Mouse (Mus musculus): Measurements from ENCODE around the gene Ddx46.
"Not testable (repeated sequence)": the region's sequence is repeated elsewhere in the genome, so short reads cannot be mapped to it uniquely, and the experiment has no call there.

The Ddx46 gene

DNA sequence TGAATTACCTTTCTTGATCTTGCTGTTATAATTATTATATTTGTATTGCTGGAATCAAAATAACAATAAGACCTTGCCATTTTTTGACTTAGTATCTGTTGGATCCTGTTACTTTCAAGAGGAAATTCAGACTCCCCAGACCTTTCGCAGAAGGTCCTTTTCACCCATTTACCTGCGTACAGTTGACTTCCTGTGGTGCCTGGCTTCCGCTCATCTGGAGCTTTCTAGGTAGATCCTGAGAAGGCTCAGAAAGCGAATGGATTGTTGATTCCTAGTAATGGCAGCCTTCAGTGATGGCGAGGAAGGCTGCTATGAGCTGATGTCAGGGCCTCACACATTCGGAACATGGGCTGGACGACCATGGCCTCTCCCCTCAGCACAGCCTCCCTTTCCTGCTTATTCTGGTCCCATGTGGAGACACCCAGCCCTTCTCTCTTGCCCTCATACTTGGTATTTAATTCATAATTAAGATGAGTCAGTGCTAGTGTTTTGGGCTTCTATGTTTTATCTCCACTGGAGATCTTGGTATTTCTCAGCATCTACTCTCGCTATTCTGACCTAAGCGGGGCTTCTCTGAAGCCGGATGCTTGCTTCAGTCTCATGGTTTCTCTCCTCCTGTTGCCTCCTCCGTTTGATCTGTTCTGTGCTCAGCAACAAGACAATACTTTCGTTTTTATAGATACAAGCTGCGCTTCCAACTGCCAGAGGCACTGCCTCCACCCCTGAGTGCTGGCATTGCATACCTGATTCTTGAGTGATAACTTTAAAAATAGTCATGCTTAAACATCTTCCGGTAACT lies 1.6 kb downstream of the Ddx46 start:
- in situ Hi-C loops (cut with MboI, MseI): no loop called here

GRCm38 (mm10) chr13:55640480-55640879 lies 5.7 kb downstream of the Ddx46 start:
- in situ Hi-C loops (cut with MboI, MseI): loop anchor here (5.0 kb wide), 1 partner anchor 38 kb away; no protein-coding TSS in a partner anchor

DNA sequence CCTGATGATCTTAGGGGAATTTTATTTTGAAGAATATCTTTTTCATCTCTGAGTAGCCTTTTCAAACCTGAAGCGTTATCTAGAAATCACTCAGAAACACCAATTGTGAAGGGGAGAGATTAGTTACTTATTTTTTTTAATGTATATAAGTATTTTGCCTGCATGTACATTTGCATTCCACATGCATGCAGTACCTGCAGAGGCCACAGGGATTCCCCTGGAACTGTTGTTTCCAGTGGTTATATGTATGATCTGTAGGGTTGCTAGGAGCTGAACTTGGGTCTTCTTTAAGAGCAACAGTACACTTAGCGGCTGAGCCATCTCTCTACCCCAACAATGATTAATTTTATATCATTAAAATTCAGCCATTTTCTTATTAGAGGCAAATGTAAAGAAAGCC lies 9.7 kb downstream of the Ddx46 start:
- in situ Hi-C loops (cut with MboI, MseI): loop anchor here (5.0 kb wide), 1 partner anchor 42 kb away; no protein-coding TSS in a partner anchor

DNA sequence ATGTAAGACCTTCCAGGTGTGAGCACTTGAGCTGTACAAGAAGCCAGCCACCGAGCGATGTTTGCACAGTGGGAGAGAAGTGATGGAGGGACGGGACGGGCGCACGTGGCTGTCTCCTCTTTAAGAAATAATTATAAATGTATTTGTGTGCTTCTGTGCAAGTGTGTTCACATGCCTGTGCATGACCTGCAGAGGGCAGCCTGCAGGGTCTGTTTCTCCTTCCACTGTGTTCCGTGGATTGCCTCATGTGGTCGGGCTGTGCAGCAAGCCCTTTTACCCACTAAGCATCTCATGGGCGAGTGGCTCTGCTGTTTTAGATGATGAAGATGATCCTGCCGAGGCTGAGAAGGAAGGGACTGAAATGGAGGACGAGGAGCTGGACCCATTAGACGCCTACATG lies 15.3 kb downstream of the Ddx46 start:
- in situ Hi-C loops (cut with MboI, MseI): no loop called here

- in situ Hi-C loops (cut with MboI, MseI): no loop called here
Observed at GRCm38 (mm10) chr13:55650980-55651379, 16.2 kb downstream of the Ddx46 start.

DNA sequence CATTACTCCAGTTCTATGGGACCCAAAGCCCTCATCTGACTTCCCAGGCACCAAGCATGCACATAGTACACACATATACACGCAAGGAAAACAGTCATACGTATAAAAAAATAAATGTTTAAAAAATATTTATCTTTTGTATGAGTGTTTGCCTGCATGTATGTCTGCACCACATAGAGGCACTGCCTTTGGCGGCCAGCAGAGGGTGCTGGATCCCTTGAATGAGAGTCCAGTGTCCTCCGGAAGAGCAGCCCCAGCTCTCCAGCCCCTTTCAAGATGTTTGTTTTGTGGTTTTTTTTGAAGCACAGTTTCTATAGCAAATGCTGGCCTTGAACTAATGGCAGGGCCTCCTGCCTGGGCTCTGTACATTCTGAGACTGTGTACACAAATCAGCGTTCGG lies 33.7 kb downstream of the Ddx46 start:
- in situ Hi-C loops (cut with MboI, MseI): no loop called here

DNA sequence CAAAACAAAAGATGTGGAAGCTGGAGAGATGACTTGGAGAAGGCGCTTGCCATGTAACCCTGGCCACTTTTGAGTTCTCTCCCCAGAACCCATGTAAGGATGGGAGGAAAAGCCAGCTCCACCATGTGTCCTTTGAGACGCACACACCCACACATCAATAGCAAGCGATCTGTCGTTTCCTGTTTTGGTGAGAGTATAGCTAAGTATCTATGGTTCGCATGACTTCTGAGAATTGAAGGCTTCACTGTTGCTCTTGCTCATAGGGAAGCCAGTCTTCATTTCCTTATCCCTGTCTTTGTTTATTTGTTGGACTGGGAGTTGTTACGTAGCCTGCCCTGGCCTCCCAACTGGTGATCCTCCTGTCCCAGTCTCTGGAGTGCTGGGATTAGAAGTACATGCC lies 37.9 kb downstream of the Ddx46 start:
- in situ Hi-C loops (cut with MboI, MseI): no loop called here

DNA sequence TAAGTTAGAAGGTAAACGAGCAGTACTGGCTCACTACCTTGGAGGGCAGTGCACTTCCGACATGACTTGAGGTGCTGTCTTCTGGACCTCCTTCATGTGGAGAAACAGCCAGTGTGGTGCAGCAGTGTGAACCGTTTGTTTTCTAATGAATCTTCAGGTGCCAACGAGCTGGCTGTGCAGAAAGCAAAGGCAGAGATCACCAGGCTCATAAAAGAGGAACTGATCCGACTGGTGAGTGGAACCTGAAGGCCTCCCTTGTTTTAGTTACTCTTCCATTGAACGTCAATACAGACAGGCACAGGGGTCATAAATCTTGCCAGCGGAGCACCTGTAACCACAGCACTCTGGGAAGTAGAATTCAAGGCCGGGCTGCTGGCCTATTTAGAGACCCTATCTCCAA lies 42.5 kb downstream of the Ddx46 start:
- in situ Hi-C loops (cut with MboI, MseI): no loop called here

DNA sequence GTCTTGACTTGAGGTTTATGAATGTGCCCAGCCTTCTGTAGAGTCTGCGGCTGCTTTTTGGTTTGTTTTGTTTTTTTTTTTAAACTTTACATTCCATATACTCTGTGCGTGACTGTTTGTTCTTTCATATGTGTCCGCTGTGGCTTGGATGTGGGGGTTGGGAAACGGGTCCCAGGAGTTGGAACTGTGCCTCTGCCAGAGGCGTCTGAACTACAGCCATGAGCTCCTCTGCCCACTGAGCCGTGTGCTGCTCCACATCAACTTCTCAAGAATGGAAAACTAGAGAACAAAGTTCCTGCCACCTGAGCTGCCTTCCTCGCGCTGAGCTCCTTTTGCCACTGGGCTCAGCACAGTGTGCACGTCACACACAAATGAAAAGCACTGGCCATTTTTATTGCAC lies 47.4 kb downstream of the Ddx46 start:
- in situ Hi-C loops (cut with MboI, MseI): no loop called here

DNA sequence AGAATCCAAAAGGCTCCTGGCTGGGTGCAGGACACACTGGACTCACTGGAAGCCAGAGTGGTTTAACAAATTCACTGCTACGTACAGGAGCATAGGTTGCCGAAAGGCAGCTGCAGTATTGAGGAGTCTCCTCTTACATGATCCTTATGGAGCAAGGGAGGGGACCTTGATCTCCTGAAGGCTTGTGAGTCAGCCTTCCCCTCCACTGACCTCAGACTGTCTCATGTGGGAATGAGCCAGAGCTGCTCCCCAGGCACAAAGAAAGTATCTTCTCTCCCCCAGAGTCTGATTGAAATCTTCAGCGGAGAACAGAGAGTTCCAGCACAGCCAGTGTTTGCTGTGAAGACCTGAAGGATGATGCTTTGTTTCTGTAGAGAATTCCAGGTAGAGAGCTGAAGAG lies 48.8 kb downstream of the Ddx46 start:
- in situ Hi-C loops (cut with MboI, MseI): no loop called here

DNA sequence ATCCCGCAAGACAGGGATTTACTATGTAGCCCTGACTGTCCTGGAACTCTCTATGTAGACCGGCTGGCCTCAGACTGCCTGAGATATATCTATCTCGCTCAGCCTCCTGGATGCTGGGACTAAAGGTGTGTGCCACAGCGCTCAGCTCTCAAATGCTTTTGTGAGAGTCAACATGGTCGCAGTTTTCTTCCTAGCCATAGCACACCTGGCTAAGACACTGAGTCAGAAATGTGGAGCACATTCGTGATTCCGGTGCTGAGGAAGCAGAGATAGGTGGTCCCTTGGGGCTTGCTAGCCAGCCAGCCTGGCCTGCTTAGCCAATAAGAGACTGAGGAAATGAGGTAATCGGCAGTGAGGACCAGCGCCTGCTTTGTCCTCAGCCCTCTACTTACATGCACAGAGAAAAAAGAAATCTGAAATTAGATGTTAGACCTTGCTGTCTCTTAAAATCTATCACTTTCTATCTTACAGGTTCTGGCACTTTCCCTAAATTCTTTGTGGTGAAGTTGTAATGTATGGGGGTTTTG lies 51.3 kb downstream of the Ddx46 start:
- in situ Hi-C loops (cut with MboI, MseI): no loop called here

DNA sequence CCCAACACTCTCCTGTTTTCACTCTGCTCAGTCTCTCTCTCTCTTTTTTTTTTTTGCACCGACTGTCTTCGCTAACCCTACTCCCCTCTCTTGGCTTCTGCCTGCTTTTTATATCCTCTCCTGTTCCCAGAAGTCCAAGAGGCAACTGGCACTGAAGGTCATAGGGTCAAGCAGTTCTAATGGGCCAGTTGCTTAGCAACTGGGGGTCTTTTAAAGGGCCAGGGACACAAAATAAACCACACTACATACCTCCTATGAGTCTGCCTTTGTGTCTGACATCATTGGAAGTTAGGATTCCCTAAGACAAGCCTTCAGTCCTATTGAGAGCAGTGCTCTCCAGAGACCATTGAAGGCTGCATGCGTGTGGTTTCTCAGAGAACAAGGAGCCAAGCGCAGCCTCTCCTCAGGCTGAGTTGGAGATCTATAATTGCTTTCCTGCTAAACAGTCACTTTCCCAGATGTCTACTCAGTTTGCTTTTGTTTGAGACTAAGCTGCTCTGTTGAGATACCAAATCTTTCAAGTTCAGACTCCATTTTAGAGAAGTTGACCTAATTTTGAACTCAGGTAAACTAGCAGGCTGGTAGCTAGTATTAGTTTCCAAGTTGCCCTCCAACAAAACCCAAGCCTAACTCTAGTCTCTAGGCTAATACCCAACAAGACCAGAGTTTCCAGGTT lies 53.2 kb downstream of the Ddx46 start:
- in situ Hi-C loops (cut with MboI, MseI): no loop called here

DNA sequence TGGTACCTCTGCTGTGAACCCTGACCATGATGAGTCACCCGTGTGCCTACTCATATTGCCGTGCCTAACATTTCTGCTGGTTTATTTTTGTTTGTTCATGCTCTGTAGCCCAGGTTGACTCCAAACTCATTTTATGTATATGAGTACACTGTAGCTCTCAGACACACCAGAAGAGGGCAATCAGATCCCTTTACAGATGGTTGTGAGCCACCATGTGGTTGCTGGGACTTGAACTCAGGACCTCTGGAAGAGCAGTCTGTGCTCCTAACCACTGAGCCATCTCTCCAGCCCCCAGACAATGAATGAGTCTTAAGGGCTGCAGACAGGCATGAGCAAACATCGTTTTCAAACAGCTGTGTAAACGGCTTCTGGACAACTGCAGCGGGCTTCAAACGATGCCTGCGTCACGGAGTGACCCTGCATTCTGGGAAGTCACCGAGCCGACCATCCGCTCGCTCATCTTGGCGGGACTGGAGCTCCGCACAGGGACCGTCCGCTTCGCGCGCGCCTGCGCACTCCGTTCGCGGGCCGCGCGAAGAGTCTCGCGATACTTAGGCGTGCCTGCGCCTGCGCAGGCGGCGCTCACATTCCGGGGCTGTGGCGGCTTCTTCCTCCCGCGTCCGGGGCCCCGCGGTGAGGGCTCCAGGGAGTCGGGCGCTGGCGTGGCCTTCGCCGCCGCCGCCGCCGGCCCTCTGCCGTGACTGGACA lies 57.9 kb downstream of the Ddx46 start, which contains the start of gene B230219D22Rik:
B230219D22Rik (plus strand) TSS at position 590 of the 708 bp plus-strand sequence.
- in situ Hi-C loops (cut with MboI, MseI): no loop called here

- in situ Hi-C loops (cut with MboI, MseI): no loop called here
Observed at GRCm38 (mm10) chr13:55693243-55693721, 58.5 kb downstream of the Ddx46 start.

DNA sequence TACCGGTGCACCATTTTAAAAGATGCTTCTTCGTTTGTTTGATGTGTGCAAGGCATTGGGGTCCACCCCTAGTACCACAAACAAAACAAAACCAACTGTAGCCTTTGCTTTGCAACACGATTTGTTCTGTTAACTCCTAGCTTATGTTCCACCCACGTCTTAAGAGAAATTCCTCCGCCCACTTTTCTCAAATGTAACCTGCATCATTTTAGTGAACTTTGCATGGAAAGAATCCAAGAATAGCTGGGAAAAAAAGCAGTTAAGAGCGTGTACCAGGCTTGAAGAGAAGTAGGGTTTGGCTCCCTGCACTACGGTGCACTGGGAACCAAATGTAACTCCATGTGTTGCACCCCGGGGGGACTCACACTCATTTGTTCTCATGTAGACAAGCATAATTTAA lies 59.3 kb downstream of the Ddx46 start:
- in situ Hi-C loops (cut with MboI, MseI): no loop called here

- in situ Hi-C loops (cut with MboI, MseI): not testable (repeated sequence)
Observed at GRCm38 (mm10) chr13:55695989-55696388, 61.2 kb downstream of the Ddx46 start.

- in situ Hi-C loops (cut with MboI, MseI): no loop called here
Observed at GRCm38 (mm10) chr13:55704301-55704700, 69.5 kb downstream of the Ddx46 start.

- in situ Hi-C loops (cut with MboI, MseI): no loop called here
Observed at GRCm38 (mm10) chr13:55712846-55713245, 78.0 kb downstream of the Ddx46 start.

DNA sequence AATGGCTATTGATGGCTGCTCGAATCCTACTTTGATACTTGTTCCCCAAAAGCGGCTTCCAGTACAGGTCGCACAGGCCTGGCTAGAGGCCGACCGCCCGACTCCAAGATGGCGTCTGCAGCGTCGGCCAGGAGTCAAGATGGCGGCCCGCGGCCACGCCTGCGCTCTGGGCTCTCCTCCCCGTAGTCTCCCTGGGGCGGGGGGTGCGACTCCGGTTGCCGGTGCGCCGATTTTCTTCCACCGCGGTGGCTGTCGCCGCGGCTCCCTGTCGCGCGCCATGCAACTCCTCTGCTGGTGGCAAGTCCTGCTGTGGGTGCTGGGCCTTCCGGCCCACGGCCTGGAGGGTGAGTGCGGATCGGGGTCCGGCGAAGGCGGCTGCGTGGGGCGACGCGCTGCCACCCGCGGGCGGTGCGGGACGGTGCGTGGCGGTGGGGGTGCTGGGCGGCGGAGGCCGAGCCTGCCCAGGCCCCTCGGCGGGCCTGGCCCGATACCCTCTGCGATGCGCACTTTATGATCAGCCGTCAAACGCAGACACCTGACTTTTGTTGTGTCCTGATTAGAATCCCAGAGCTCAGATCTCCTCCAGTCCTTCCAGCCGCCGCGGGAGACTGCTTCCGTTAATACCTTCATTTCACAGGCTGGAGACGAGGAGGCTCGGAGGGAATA lies 79.8 kb downstream of the Ddx46 start, which contains the start of gene Txndc15:
Txndc15 (plus strand) TSS at position 150 of the 666 bp plus-strand sequence.
- in situ Hi-C loops (cut with MboI, MseI): loop anchor here (5.0 kb wide), 1 partner anchor 617 kb away; no protein-coding TSS in a partner anchor

DNA sequence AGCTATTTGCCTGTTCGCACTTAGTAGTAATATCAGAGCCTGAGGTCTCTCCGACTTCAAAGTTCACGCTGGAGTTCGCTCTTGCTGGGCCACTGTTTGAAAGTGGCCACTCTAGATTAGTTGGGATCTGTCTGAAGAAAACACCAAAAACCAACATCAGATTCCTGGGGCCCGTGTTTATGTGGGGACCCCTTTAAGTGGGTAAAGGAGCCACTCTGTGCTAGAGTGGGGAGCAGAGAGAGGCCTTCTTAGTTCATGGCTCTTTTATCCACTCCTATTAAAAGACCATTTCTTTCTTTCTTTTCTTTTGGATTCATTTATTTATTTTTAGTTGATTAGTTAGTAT lies 80.3 kb downstream of the Ddx46 start:
- in situ Hi-C loops (cut with MboI, MseI): loop anchor here (5.0 kb wide), 1 partner anchor 618 kb away; no protein-coding TSS in a partner anchor

DNA sequence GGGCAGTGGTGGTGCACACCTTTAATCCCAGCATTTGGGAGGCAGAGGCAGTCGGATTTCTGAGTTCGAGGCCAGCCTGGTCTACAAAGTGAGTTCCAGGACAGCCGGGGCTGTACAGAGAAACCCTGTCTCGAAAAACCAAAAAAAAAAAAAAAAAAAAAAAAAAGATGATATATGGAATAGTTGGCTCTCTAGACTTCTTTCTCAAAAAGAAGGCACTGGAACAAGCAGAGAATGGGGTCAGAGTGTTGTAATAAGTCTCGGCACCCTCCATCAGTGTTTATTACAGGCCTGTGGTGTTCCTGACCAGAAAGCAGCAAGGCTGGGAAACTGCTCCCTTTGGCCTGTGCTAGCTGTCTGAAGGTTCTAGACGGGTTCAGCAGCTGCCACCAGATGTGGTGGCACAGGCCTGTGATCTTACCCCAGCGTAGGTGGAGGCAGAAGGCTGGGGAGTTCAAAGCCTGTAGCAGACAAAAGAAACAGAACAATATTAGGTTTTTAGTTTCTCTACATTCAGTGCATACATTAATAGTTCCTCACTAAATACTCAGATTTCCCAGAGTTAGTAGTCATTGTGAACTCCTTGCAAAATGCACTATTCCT lies 81.2 kb downstream of the Ddx46 start:
- in situ Hi-C loops (cut with MboI, MseI): loop anchor here (5.0 kb wide), 1 partner anchor 619 kb away; no protein-coding TSS in a partner anchor

All from T-helper 2 cell (primary cell).